Mouse (Mus musculus): ENCODE data around the gene Ptpre.

DNA sequence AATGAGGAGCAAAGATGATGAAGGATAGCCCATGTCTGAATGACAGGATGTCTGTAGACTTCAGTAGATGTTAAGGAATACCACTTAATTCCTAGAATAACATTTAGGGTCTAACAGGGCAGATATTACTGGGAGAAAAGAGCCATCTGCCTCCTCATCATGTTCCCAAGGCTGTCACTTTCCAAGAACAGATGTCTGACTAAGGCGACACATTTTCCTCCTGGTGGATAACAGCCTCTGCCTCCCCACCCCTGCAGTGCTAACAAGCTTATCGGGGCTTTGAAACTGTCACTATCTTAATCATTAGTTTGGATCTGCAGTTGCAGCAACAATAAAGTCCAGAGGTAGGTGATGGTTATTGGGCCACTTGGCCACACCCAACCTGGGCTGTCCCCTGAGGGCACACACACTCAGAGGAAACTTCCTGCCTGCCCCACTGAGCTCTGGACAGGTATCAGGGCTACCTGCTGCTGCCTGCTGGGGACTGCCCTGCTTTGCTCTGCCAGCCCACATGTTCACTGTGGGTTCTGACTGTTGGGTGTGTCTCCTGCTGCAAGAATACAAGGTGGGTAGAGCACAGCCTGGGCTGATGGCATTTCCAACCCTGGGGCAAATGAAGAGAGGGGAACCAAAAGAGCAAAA, 2.6 kb upstream of the Ptpre start:
- TF ChIP-seq CTCF (IDR thresholded peaks at IDR 0.05; ENCODE audit: borderline replicate concordance, insufficient read depth, low read depth, low read length) (no peak), POLR2A (IDR thresholded peaks at IDR 0.05; ENCODE audit: borderline replicate concordance, insufficient read depth, low read length) (no peak)
